Mouse (Mus musculus) adrenal gland, postnatal 14 days (tissue): Measurements from ENCODE around the gene C1qtnf6. TPM values are rescaled to one million over a fixed set of nuclear protein-coding genes. Genes with fewer than 3 reads are reported as not detected.

Experiments
- DNase-seq: peaks from one replicate; pipeline ENCODE4 v3.0.0; 2021; ENCODE audit warnings: mixed read lengths
- total RNA-seq: library from RNA; stranded (reverse); gene quantifications from 2 replicates; pipeline ENCODE4 v1.2.3, GENCODE M21; 2021

The C1qtnf6 gene
- total RNA-seq, 1 experiment from 2014 or later, result 53.4 TPM

DNA sequence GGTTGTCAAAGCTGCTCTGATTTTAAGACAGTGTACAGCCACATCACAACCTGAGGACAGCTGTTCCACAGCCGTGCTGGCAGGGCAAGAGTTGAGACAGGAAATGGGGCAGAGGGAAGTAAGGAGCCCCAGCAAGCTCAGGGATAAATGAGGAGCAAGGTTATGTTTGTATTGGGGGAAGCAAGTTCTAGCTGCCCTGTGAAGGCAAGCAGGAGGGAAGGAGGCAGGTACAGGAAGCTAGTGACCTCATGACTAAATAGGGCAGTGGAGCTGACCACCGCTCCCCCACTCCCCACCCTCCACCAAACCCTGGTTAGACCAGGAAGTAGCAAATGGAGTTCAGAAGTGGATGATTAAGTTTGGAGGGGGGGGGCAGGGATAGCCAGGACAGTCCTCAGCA, 50.2 kb downstream of the C1qtnf6 start:
- no peak for DNase-seq

DNA sequence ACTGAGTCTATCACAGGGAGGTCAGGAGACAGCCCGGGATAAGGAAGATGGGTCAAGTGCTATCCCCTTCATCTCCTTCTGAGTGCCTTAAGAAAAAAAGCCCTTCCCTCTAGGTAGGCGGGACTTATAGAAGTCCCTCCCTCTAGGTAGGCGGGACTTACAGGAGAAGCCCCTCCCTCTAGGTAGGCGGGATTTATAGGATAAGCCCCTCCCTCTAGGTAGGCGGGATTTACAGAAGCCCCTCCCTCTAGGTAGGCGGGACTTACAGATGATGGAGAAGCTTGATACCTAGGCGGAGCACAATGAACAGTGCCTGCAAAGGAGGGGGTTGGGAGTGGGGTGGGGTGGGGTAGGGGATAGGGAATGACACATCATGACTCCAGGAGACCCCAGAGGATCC, 51.1 kb downstream of the C1qtnf6 start:
- DNase-seq, result no peak

DNA sequence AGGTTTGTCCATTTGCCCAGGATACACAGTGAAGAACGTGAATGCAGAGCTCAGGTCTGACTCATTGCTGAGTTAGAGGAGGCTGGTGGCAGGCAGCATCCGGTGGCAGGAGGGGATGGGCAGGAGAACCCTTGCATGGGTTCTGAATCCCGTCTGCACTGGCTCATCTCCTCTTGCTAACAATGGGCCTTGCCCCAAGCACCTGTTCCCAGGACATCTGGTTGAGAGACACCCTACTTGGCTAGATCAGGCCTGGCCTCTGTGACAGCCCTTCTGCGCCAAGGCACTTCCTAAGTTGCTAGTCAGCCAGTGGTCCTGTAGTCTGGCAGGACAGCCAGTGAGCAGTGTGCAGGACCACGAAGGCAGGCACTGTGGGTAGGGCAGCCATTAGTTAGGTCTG, 51.7 kb downstream of the C1qtnf6 start:
- DNase-seq, result no peak

DNA sequence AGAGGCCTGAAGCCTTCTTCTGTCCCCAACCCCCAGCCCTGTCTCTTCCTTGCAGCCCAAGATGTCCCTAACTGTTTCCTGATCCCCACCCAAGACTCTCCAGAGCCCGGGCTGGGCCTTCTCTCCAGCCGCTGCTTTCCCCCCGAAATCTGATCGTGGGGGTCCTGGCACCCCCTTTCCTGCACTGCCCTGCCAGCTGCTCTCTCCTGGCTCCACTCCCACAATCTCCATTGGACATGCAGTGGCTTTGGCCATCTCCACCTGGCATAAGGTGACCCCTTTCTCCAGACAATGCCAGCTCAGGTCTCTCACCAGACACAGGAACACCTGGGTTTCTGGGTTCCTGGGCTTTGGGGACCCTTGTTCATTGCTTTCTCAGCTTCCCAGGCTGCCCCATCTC, 53.1 kb downstream of the C1qtnf6 start:
- no peak for DNase-seq

DNA sequence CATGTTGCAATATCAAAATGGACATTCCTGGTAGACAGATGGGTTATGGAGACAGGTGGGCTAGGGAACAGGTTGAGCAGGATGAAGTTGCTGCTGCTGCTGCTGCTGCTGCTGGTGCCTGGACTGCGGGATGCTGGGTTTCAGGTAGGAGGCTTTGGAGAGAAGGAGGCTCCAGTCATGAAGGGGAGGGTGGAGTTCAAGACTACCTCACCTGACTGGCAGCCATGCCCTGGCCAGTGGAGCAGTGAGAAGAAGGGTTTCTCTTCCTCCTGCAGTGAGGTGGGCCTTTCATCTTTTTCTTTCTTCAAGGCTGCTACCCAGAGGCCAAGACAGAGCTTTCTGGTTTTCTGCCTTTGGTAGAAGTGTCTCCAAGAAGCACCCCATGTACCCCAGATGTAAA, 54.3 kb downstream of the C1qtnf6 start:
- no peak for DNase-seq

DNA sequence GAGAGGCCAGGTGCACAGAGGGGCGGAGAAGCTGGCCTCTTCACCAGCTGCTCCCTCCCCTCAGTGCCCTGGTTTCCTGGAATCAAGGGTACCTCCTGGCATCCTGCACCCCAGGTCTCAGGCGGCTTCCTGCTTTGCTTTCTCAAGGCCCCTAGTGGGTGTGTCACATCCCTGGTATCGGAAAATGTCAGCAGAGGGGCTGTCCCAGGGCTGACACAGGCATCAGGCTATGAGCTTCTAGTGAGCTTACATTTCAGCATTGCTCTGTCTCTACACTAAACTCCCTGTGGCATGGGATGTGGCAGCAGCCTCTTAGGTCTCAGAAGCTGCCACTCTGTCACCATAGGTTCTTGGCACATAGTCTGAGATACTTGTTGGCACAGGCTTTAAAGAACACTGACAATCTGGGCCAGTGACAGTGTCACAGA, 55.6 kb downstream of the C1qtnf6 start:
- peak; percentile 61 for DNase-seq

DNA sequence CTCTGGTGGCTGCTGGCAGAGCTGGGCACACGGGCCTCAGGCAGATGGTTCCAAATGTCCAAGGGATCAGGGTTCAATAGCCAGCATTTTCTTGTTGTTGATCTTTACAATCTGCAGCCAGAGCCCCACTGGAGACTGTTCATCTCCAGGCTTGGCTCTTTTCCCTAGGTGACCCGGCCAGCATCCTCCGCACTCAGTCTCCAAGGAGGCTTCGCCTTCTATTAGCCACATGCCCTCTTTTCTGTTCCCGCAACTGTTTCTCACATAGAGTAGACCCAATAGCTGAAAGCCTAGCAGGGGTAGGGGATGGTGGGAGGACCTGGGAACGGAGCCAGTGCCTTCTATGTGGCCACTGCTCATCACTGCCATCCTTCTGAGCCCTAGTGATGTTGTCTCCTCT, 57.8 kb downstream of the C1qtnf6 start:
- no peak for DNase-seq

Other genes with a start within 250 kb of the C1qtnf6 start
- 0.59 and 14.0 TPM in 2 replicates for gene Csf2rb2, start 225.7 kb downstream of the C1qtnf6 start, total RNA-seq
- 5.9 and 27.2 TPM in 2 replicates for gene Csf2rb, start 205.7 kb downstream of the C1qtnf6 start, total RNA-seq
- gene Tex33, start 135.5 kb downstream of the C1qtnf6 start, total RNA-seq, result not detected in 2 replicates
- gene Tst, start 125.5 kb downstream of the C1qtnf6 start, total RNA-seq, result 167 and 212 TPM in 2 replicates
- 43.6 and 57.0 TPM in 2 replicates for gene Mpst, start 125.0 kb downstream of the C1qtnf6 start, total RNA-seq
- gene Kctd17, start 102.9 kb downstream of the C1qtnf6 start, total RNA-seq, result 83.4 and 88.8 TPM in 2 replicates
- gene Tmprss6, start 62.8 kb downstream of the C1qtnf6 start, total RNA-seq, result 2.9 and 37.6 TPM in 2 replicates
- 0.41 and 4.2 TPM in 2 replicates for gene Il2rb, start 36.1 kb downstream of the C1qtnf6 start, total RNA-seq
- gene Sstr3, start 13.3 kb upstream of the C1qtnf6 start, total RNA-seq, result 0.56 and 0.98 TPM in 2 replicates
- 9.0 and 44.5 TPM in 2 replicates for gene Rac2, start 41.4 kb upstream of the C1qtnf6 start, total RNA-seq
- 4.6 and 12.8 TPM in 2 replicates for gene Cyth4, start 65.6 kb upstream of the C1qtnf6 start, total RNA-seq
- 4.4 and 5.6 TPM in 2 replicates for gene Elfn2, start 187.4 kb upstream of the C1qtnf6 start, total RNA-seq
- gene Mfng, start 242.1 kb upstream of the C1qtnf6 start, total RNA-seq, result 13.1 and 19.8 TPM in 2 replicates